Mouse (Mus musculus): ENCODE data around the gene Gtf2h3. TPM values are rescaled to one million over a fixed set of nuclear protein-coding genes. Genes with fewer than 3 reads are reported as not detected.
"Not testable (repeated sequence)": the region's sequence is repeated elsewhere in the genome, so short reads cannot be mapped to it uniquely, and the experiment has no call there.

The Gtf2h3 gene
- polyA plus RNA-seq, 1 experiment from 2014 or later: 56.7 TPM

GRCm38 (mm10) chr5:124599726-124600125, 20.8 kb downstream of the Gtf2h3 start:
- H3K4me1 ChIP-seq (ENCODE audit: control insufficient read depth, insufficient read depth, low read length); H3K9me3 ChIP-seq (ENCODE audit: control insufficient read depth, low read length); H3K27ac ChIP-seq (replicated peaks; ENCODE audit: low read depth, low read length); H3K4me2 ChIP-seq (ENCODE audit: low read depth, low read length); H3K27me3 ChIP-seq (replicated peaks; ENCODE audit: control insufficient read depth, insufficient read depth, low read length); H3K4me3 ChIP-seq (ENCODE audit: low read depth, low read length); DNase-seq (ENCODE audit: low spot score); ATAC-seq (ENCODE audit: low read depth); H3K9ac ChIP-seq (ENCODE audit: low read depth, low read length): not testable (repeated sequence)
- 53% methylated on average over 8 of the region's 8 CpGs for WGBS
- H3K36me3 ChIP-seq (ENCODE audit: control insufficient read depth, insufficient read depth, low read length): peaks cover 30% of the 10 kb centered on the region

- Histone ChIP-seq H3K9me3 (ENCODE audit: control insufficient read depth, low read length) (no peaks in the 10 kb centered on the region), H3K4me1 (ENCODE audit: control insufficient read depth, insufficient read depth, low read length) (no peaks in the 10 kb centered on the region), H3K27me3 (replicated peaks; ENCODE audit: control insufficient read depth, insufficient read depth, low read length) (no peaks in the 10 kb centered on the region), H3K4me3 (ENCODE audit: low read depth, low read length) (no peak overlapping the region), H3K36me3 (ENCODE audit: control insufficient read depth, insufficient read depth, low read length) (peaks cover 6% of the 10 kb centered on the region; the same call in 1 of the 2 replicates), H3K4me2 (ENCODE audit: low read depth, low read length) (no peak overlapping the region), H3K27ac (replicated peaks; ENCODE audit: low read depth, low read length) (no peak overlapping the region), H3K9ac (ENCODE audit: low read depth, low read length) (no peak overlapping the region)
- 67% methylated on average over 5 of the region's 5 CpGs for WGBS
- DNase-seq (ENCODE audit: low spot score) (peak; percentile 16), ATAC-seq (ENCODE audit: low read depth) (no peak)
Measured at GRCm38 (mm10) chr5:124602349-124602748, 23.4 kb downstream of the Gtf2h3 start.

GRCm38 (mm10) chr5:124604296-124604695, 25.4 kb downstream of the Gtf2h3 start:
- Histone ChIP-seq H3K4me1 (ENCODE audit: control insufficient read depth, insufficient read depth, low read length) (no peaks in the 10 kb centered on the region), H3K36me3 (ENCODE audit: control insufficient read depth, insufficient read depth, low read length) (0 out of 2 replicates have a peak, but pooled peaks cover 10% of the 10 kb centered on the region), H3K4me3 (ENCODE audit: low read depth, low read length) (no peak overlapping the region), H3K27me3 (replicated peaks; ENCODE audit: control insufficient read depth, insufficient read depth, low read length) (no peaks in the 10 kb centered on the region), H3K9me3 (ENCODE audit: control insufficient read depth, low read length) (no peaks in the 10 kb centered on the region), H3K27ac (replicated peaks; ENCODE audit: low read depth, low read length) (no peak overlapping the region), H3K9ac (ENCODE audit: low read depth, low read length) (no peak overlapping the region), H3K4me2 (ENCODE audit: low read depth, low read length) (no peak overlapping the region)
- no peak for DNase-seq (ENCODE audit: low spot score)
- WGBS: 80% methylated on average over 4 of the region's 4 CpGs
- no peak for ATAC-seq (ENCODE audit: low read depth)

GRCm38 (mm10) chr5:124605041-124605622, 26.2 kb downstream of the Gtf2h3 start:
- no peak overlapping the region for H3K27ac ChIP-seq (replicated peaks; ENCODE audit: low read depth, low read length)
- ATAC-seq (ENCODE audit: low read depth): no peak
- H3K27me3 ChIP-seq (replicated peaks; ENCODE audit: control insufficient read depth, insufficient read depth, low read length): no peaks in the 10 kb centered on the region
- no peak for DNase-seq (ENCODE audit: low spot score)
- 0 out of 2 replicates have a peak, but pooled peaks cover 14% of the 10 kb centered on the region for H3K36me3 ChIP-seq (ENCODE audit: control insufficient read depth, insufficient read depth, low read length)
- no peaks in the 10 kb centered on the region for H3K9me3 ChIP-seq (ENCODE audit: control insufficient read depth, low read length)
- H3K4me2 ChIP-seq (ENCODE audit: low read depth, low read length): no peak overlapping the region
- H3K9ac ChIP-seq (ENCODE audit: low read depth, low read length): no peak overlapping the region
- WGBS: 80% methylated on average over 17 of the region's 17 CpGs
- H3K4me1 ChIP-seq (ENCODE audit: control insufficient read depth, insufficient read depth, low read length): no peaks in the 10 kb centered on the region
- no peak overlapping the region for H3K4me3 ChIP-seq (ENCODE audit: low read depth, low read length)

- DNase-seq (ENCODE audit: low spot score): no peak
- ATAC-seq (ENCODE audit: low read depth): no peak
- H3K9ac ChIP-seq (ENCODE audit: low read depth, low read length): no peak overlapping the region
- no peaks in the 10 kb centered on the region for H3K4me1 ChIP-seq (ENCODE audit: control insufficient read depth, insufficient read depth, low read length)
- H3K27me3 ChIP-seq (replicated peaks; ENCODE audit: control insufficient read depth, insufficient read depth, low read length): no peaks in the 10 kb centered on the region
- H3K27ac ChIP-seq (replicated peaks; ENCODE audit: low read depth, low read length): no peak overlapping the region
- no peaks in the 10 kb centered on the region for H3K9me3 ChIP-seq (ENCODE audit: control insufficient read depth, low read length)
- H3K4me3 ChIP-seq (ENCODE audit: low read depth, low read length): no peak overlapping the region
- H3K4me2 ChIP-seq (ENCODE audit: low read depth, low read length): no peak overlapping the region
- peaks cover 28% of the 10 kb centered on the region; the same call in 1 of the 2 replicates for H3K36me3 ChIP-seq (ENCODE audit: control insufficient read depth, insufficient read depth, low read length)
- 75% methylated on average over 10 of the region's 10 CpGs for WGBS
Measured at GRCm38 (mm10) chr5:124610965-124611364, 32.0 kb downstream of the Gtf2h3 start.

- 83% methylated on average over 11 of the region's 11 CpGs for WGBS
- no peaks in the 10 kb centered on the region for H3K9me3 ChIP-seq (ENCODE audit: control insufficient read depth, low read length)
- H3K27ac ChIP-seq (replicated peaks; ENCODE audit: low read depth, low read length): no peak overlapping the region
- no peak for ATAC-seq (ENCODE audit: low read depth)
- H3K9ac ChIP-seq (ENCODE audit: low read depth, low read length): no peak overlapping the region
- H3K4me2 ChIP-seq (ENCODE audit: low read depth, low read length): no peak overlapping the region
- H3K4me1 ChIP-seq (ENCODE audit: control insufficient read depth, insufficient read depth, low read length): no peaks in the 10 kb centered on the region
- peak; percentile 35 for DNase-seq (ENCODE audit: low spot score)
- peaks cover 21% of the 10 kb centered on the region; the same call in 1 of the 2 replicates for H3K36me3 ChIP-seq (ENCODE audit: control insufficient read depth, insufficient read depth, low read length)
- no peaks in the 10 kb centered on the region for H3K27me3 ChIP-seq (replicated peaks; ENCODE audit: control insufficient read depth, insufficient read depth, low read length)
- H3K4me3 ChIP-seq (ENCODE audit: low read depth, low read length): no peak overlapping the region
Measured at GRCm38 (mm10) chr5:124614709-124615108, 35.8 kb downstream of the Gtf2h3 start.

GRCm38 (mm10) chr5:124618711-124619110, 39.8 kb downstream of the Gtf2h3 start:
- H3K9ac ChIP-seq (ENCODE audit: low read depth, low read length): no peak overlapping the region
- no peaks in the 10 kb centered on the region for H3K9me3 ChIP-seq (ENCODE audit: control insufficient read depth, low read length)
- no peak for ATAC-seq (ENCODE audit: low read depth)
- H3K27ac ChIP-seq (replicated peaks; ENCODE audit: low read depth, low read length): no peak overlapping the region
- peaks cover 2% of the 10 kb centered on the region; the same call in 1 of the 2 replicates for H3K36me3 ChIP-seq (ENCODE audit: control insufficient read depth, insufficient read depth, low read length)
- H3K27me3 ChIP-seq (replicated peaks; ENCODE audit: control insufficient read depth, insufficient read depth, low read length): no peaks in the 10 kb centered on the region
- H3K4me2 ChIP-seq (ENCODE audit: low read depth, low read length): no peak overlapping the region
- 80% methylated on average over 10 of the region's 10 CpGs for WGBS
- H3K4me3 ChIP-seq (ENCODE audit: low read depth, low read length): no peak overlapping the region
- no peak for DNase-seq (ENCODE audit: low spot score)
- H3K4me1 ChIP-seq (ENCODE audit: control insufficient read depth, insufficient read depth, low read length): no peaks in the 10 kb centered on the region

GRCm38 (mm10) chr5:124621362-124621761, 42.4 kb downstream of the Gtf2h3 start:
- Histone ChIP-seq H3K27ac (replicated peaks; ENCODE audit: low read depth, low read length) (no peak overlapping the region), H3K9me3 (ENCODE audit: control insufficient read depth, low read length) (no peaks in the 10 kb centered on the region), H3K4me2 (ENCODE audit: low read depth, low read length) (no peak overlapping the region), H3K4me3 (ENCODE audit: low read depth, low read length) (no peak overlapping the region), H3K27me3 (replicated peaks; ENCODE audit: control insufficient read depth, insufficient read depth, low read length) (no peaks in the 10 kb centered on the region), H3K36me3 (ENCODE audit: control insufficient read depth, insufficient read depth, low read length) (no peaks in the 10 kb centered on the region), H3K4me1 (ENCODE audit: control insufficient read depth, insufficient read depth, low read length) (no peaks in the 10 kb centered on the region), H3K9ac (ENCODE audit: low read depth, low read length) (no peak overlapping the region)
- WGBS: 77% methylated on average over 13 of the region's 13 CpGs
- ATAC-seq (ENCODE audit: low read depth): peak; percentile 50; the same call in 1 of the 2 replicates
- peak; percentile 48 for DNase-seq (ENCODE audit: low spot score)

GRCm38 (mm10) chr5:124622890-124623289, 44.0 kb downstream of the Gtf2h3 start:
- Histone ChIP-seq H3K4me2 (ENCODE audit: low read depth, low read length) (no peak overlapping the region), H3K27ac (replicated peaks; ENCODE audit: low read depth, low read length) (no peak overlapping the region), H3K27me3 (replicated peaks; ENCODE audit: control insufficient read depth, insufficient read depth, low read length) (no peaks in the 10 kb centered on the region), H3K9ac (ENCODE audit: low read depth, low read length) (no peak overlapping the region), H3K4me1 (ENCODE audit: control insufficient read depth, insufficient read depth, low read length) (peaks cover under 1% of the 10 kb centered on the region; the same call in 1 of the 2 replicates), H3K9me3 (ENCODE audit: control insufficient read depth, low read length) (no peaks in the 10 kb centered on the region), H3K36me3 (ENCODE audit: control insufficient read depth, insufficient read depth, low read length) (no peaks in the 10 kb centered on the region), H3K4me3 (ENCODE audit: low read depth, low read length) (no peak overlapping the region)
- no peak for ATAC-seq (ENCODE audit: low read depth)
- 87% methylated on average over 15 of the region's 15 CpGs for WGBS
- DNase-seq (ENCODE audit: low spot score): no peak

All from embryonic facial prominence, embryonic 14.5 days (tissue).